Mouse (Mus musculus) spleen, adult 2 months (tissue): Measurements from ENCODE around the gene Lrrc59.

Experiments
- CTCF ChIP-seq: fragments of 200-500 bp; IDR thresholded peaks from 2 replicates; pipeline ENCODE4 v1.5.1; 2011; ENCODE audit warnings: mild to moderate bottlenecking, inconsistent platforms; ENCODE audit not compliant: insufficient read depth, insufficient read length, insufficient replicate concordance; ENCODE audit errors: extremely low read depth
- POLR2A ChIP-seq: fragments of 200-500 bp; IDR thresholded peaks from 2 replicates; pipeline ENCODE4 v1.6.1; 2011; ENCODE audit warnings: low read depth, low read length, inconsistent platforms

GRCm38 (mm10) chr11:94687178-94687577, 57.6 kb downstream of the Lrrc59 start:
- TF ChIP-seq CTCF, result no peak
- TF ChIP-seq POLR2A, result no peak
